Comparison of ENCODE assay signal across 19 mouse cellular contexts in genomic region chr6:123248862-123249261, GRCm38 (mm10). TPM values are rescaled to one million over a fixed set of nuclear protein-coding genes. Genes with fewer than 3 reads are reported as not detected.
"Had no signal": no experiment of that assay in that cellular context is flagged by ENCODE, and none has a peak within 500 bp of the region (broad histone marks: within the 10 kb centered on the region; RNA-seq: fewer than 3 reads in every experiment).

No protein-coding gene starts in this region.

RNA-seq across cellular contexts. Expression of gene Clec4d, which starts 13.0 kb away (rescaled TPM):
- total RNA-seq: layer of hippocampus, adult 18-20 months; layer of hippocampus, postnatal 14 days; left cerebral cortex, adult 8-10 months; left cerebral cortex, postnatal 14 days; left cerebral cortex, postnatal 4 days had no signal
- polyA plus RNA-seq: kidney, embryonic 16.5 days; limb, embryonic 12.5 days; midbrain, embryonic 10.5 days; midbrain, embryonic 13.5 days; midbrain, embryonic 16.5 days; neural tube, embryonic 11.5 days; neural tube, embryonic 14.5 days; stomach, embryonic 14.5 days had no signal

RNA-seq across cellular contexts. Expression of gene Clec4n, which starts 19.2 kb away (rescaled TPM):
- total RNA-seq: layer of hippocampus, adult 18-20 months; left cerebral cortex, adult 8-10 months; left cerebral cortex, postnatal 14 days had no signal
- polyA plus RNA-seq: midbrain, embryonic 10.5 days; neural tube, embryonic 11.5 days; neural tube, embryonic 14.5 days had no signal

RNA-seq across cellular contexts. Expression of gene Clec4e, which starts 40.8 kb away (rescaled TPM):
- total RNA-seq: layer of hippocampus, adult 18-20 months; layer of hippocampus, postnatal 14 days; left cerebral cortex, adult 8-10 months; left cerebral cortex, postnatal 14 days had no signal
- polyA plus RNA-seq: limb, embryonic 12.5 days; midbrain, embryonic 13.5 days; midbrain, embryonic 16.5 days; neural tube, embryonic 11.5 days; neural tube, embryonic 14.5 days; stomach, embryonic 14.5 days; stomach, postnatal 0 days had no signal

RNA-seq across cellular contexts. Expression of gene Vmn2r19, which starts 59.3 kb away (rescaled TPM):
- total RNA-seq: layer of hippocampus, adult 18-20 months; layer of hippocampus, postnatal 14 days; left cerebral cortex, adult 8-10 months; left cerebral cortex, postnatal 14 days; left cerebral cortex, postnatal 4 days had no signal
- polyA plus RNA-seq: kidney, embryonic 16.5 days; limb, embryonic 12.5 days; limb, embryonic 15.5 days; liver, embryonic 11.5 days; liver, embryonic 14.5 days; lung, embryonic 15.5 days; midbrain, embryonic 10.5 days; midbrain, embryonic 13.5 days; midbrain, embryonic 16.5 days; neural tube, embryonic 11.5 days; neural tube, embryonic 14.5 days; stomach, embryonic 14.5 days; stomach, postnatal 0 days; thymus, adult 2 months had no signal
